Mouse (Mus musculus) granulocyte monocyte progenitor cell, adult 5-6 weeks (primary cell): Measurements from ENCODE around the gene Rbbp4. TPM values are rescaled to one million over a fixed set of nuclear protein-coding genes. Genes with fewer than 3 reads are reported as not detected.
A peak's percentile ranks its signal among the peaks of the same experiment; 100 is the strongest.

Experiments
- ATAC-seq: replicated peaks from 2 replicates; pipeline ENCODE4 v1.8.0; 2016; ENCODE audit warnings: mild to moderate bottlenecking, moderate TSS enrichment, inconsistent platforms; ENCODE audit not compliant: poor library complexity, severe bottlenecking
- total RNA-seq, 2 experiments: library from RNA; stranded (forward) in 1 of 2; stranded (reverse) in 1 of 2; fragments of 200-712, 200-1000 nt in 1 of 2; fragments of >200 nt in 1 of 2; fragmentation: Nextera tagmentation in 1 of 2; gene quantifications; 2 replicates each; pipeline ENCODE4 v1.2.3; 2014 to 2017

The Rbbp4 gene
- total RNA-seq, 2 experiments from 2014 or later: 136 to 220 TPM

DNA sequence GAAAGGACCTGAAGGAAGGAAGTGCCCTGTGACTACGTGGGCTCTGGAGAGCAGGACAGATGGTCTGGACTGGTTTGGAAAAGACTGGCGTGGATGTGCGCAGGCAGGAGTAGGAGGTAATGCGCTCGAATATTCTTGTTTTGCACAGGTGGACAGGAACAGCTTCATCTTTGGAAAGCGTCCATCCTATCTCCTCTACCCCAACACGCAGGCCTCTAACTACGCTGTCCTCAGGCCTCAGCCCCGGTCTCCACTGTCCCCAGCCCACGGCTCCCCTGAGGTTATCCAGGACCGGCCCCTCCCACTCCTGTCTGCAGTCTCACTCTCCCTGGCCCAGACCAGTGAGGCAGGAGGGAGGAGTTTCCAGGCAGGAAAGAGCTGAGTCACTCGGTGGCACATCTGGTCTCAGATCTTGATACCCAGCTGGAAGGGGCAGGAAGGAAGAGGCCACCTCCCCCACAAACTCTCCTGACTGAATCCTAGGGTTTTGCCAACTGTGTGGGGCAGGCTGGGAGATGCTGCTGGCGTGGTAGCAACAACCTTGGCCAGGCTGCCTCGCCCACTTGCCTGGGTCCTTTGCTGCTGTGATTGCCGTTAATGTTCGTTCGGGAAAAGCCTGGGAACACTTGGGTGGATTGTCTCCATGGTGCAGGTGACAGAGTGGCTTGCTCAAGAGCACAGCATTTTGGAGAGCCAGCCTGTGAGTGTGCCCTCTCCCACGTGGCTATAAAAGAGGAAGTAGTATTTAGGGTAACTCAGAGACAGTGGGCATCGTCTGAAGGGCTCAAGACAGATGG is 71.7 kb downstream of the Rbbp4 start:
- peak; percentile 96 for ATAC-seq

GRCm38 (mm10) chr4:129261196-129261595 is 74.0 kb downstream of the Rbbp4 start, which contains the start of gene C77080:
Gene C77080, minus strand, starts transcription at chr4:129261404.
- no peak for ATAC-seq

DNA sequence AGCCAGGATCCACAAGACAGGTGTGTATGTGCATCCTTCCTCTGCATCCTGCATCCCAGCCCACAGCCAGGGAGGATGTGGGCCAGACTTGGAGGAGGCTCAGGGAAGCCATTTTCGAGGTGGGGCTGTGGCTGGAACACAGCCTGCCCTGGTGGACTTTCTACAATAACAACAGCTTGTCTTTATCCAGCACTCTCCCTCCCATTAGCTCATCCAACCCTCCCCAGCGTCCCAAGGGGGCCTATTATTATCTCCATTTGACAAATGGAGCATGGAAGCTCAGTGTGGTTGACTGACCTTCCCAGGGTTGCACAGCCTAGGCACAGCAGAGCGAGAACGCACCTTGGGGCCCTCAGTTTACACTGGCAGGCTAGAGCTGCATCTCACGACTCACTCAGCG is 74.5 kb downstream of the Rbbp4 start:
- ATAC-seq: no peak

DNA sequence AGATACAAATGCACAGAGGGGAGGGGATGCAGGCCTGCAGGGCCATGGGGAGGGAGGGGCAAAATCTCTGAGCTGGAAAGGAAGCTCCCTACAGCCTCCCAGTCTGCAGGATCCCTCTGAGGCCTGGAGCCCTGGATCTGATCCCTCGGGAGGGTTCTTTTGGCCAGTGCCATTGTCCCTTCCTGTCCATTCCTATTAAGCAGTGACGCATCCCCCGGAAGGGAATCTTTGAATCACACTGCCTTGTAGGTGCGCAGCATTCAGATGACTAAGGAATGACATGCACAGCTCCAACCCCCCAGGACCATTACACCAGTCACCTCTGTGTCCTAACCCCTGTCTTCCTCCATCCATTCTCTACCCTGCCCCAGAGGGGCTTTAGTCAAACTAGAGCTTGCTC is 76.1 kb downstream of the Rbbp4 start:
- no peak for ATAC-seq

Other genes starting within 250 kb of the Rbbp4 start
- not detected in 2 replicates for gene Tmem54, start 229.8 kb downstream of the Rbbp4 start, total RNA-seq (2014; fragmentation: Nextera tagmentation)
- not detected in 2 replicates for gene Tmem54, start 229.8 kb downstream of the Rbbp4 start, total RNA-seq (2017)
- not detected in 2 replicates for gene Hpca, start 213.3 kb downstream of the Rbbp4 start, total RNA-seq (2014; fragmentation: Nextera tagmentation)
- gene Hpca, start 213.3 kb downstream of the Rbbp4 start, total RNA-seq (2017): not detected in 2 replicates
- gene Fndc5, start 198.4 kb downstream of the Rbbp4 start, total RNA-seq (2014; fragmentation: Nextera tagmentation): not detected in 2 replicates
- not detected in 2 replicates for gene Fndc5, start 198.4 kb downstream of the Rbbp4 start, total RNA-seq (2017)
- 20.8 and 30.0 TPM in 2 replicates for gene S100pbp, start 145.6 kb downstream of the Rbbp4 start, total RNA-seq (2014; fragmentation: Nextera tagmentation)
- gene S100pbp, start 145.6 kb downstream of the Rbbp4 start, total RNA-seq (2017): 14.8 and 18.3 TPM in 2 replicates
- gene Yars, start 145.6 kb downstream of the Rbbp4 start, total RNA-seq (2014; fragmentation: Nextera tagmentation): 42.7 and 44.3 TPM in 2 replicates
- gene Yars, start 145.6 kb downstream of the Rbbp4 start, total RNA-seq (2017): 56.7 and 64.5 TPM in 2 replicates
- 0.32 and 0.88 TPM in 2 replicates for gene C77080, start 74.0 kb downstream of the Rbbp4 start, total RNA-seq (2014; fragmentation: Nextera tagmentation)
- gene C77080, start 74.0 kb downstream of the Rbbp4 start, total RNA-seq (2017): 0.05 TPM in 1 of 2 replicates, not detected in the other
- gene Sync, start 47.8 kb downstream of the Rbbp4 start, total RNA-seq (2014; fragmentation: Nextera tagmentation): not detected in 2 replicates
- gene Sync, start 47.8 kb downstream of the Rbbp4 start, total RNA-seq (2017): not detected in 2 replicates
- gene Zbtb8os, start 325 bp upstream of the Rbbp4 start, total RNA-seq (2014; fragmentation: Nextera tagmentation): 87.7 and 90.3 TPM in 2 replicates
- gene Zbtb8os, start 325 bp upstream of the Rbbp4 start, total RNA-seq (2017): 67.3 and 124 TPM in 2 replicates
- gene Zbtb8a, start 42.7 kb upstream of the Rbbp4 start, total RNA-seq (2014; fragmentation: Nextera tagmentation): 0.30 and 5.4 TPM in 2 replicates
- 6.9 and 7.6 TPM in 2 replicates for gene Zbtb8a, start 42.7 kb upstream of the Rbbp4 start, total RNA-seq (2017)
- gene Zbtb8b, start 105.5 kb upstream of the Rbbp4 start, total RNA-seq (2014; fragmentation: Nextera tagmentation): not detected in 2 replicates
- gene Zbtb8b, start 105.5 kb upstream of the Rbbp4 start, total RNA-seq (2017): not detected in 2 replicates
- 14.7 and 32.8 TPM in 2 replicates for gene Bsdc1, start 126.2 kb upstream of the Rbbp4 start, total RNA-seq (2014; fragmentation: Nextera tagmentation)
- gene Bsdc1, start 126.2 kb upstream of the Rbbp4 start, total RNA-seq (2017): 17.9 and 23.1 TPM in 2 replicates
- gene Tssk3, start 155.7 kb upstream of the Rbbp4 start, total RNA-seq (2014; fragmentation: Nextera tagmentation): not detected in 2 replicates
- gene Tssk3, start 155.7 kb upstream of the Rbbp4 start, total RNA-seq (2017): not detected in 2 replicates
- gene Fam229a, start 155.8 kb upstream of the Rbbp4 start, total RNA-seq (2014; fragmentation: Nextera tagmentation): not detected in 2 replicates
- not detected in 2 replicates for gene Fam229a, start 155.8 kb upstream of the Rbbp4 start, total RNA-seq (2017)
- 27.6 and 45.5 TPM in 2 replicates for gene Marcksl1, start 178.2 kb upstream of the Rbbp4 start, total RNA-seq (2014; fragmentation: Nextera tagmentation)
- gene Marcksl1, start 178.2 kb upstream of the Rbbp4 start, total RNA-seq (2017): 28.4 and 29.9 TPM in 2 replicates
- 109 and 142 TPM in 2 replicates for gene Hdac1, start 207.3 kb upstream of the Rbbp4 start, total RNA-seq (2014; fragmentation: Nextera tagmentation)
- gene Hdac1, start 207.3 kb upstream of the Rbbp4 start, total RNA-seq (2017): 62.6 and 74.9 TPM in 2 replicates
- gene Lck, start 238.3 kb upstream of the Rbbp4 start, total RNA-seq (2014; fragmentation: Nextera tagmentation): 0.15 and 5.8 TPM in 2 replicates
- gene Lck, start 238.3 kb upstream of the Rbbp4 start, total RNA-seq (2017): 2.5 and 4.8 TPM in 2 replicates
- gene Fam167b, start 243.2 kb upstream of the Rbbp4 start, total RNA-seq (2014; fragmentation: Nextera tagmentation): not detected in 2 replicates
- not detected in 2 replicates for gene Fam167b, start 243.2 kb upstream of the Rbbp4 start, total RNA-seq (2017)